Mouse (Mus musculus) megakaryocyte-erythroid progenitor cell, adult 5 weeks (primary cell): ENCODE results near the gene Cdx2. TPM values are rescaled to one million over a fixed set of nuclear protein-coding genes. Genes with fewer than 3 reads are reported as not detected.

Experiments used
- polyA plus RNA-seq: library from polyadenylated mRNA; stranded (reverse); fragments of >175 nt; gene quantifications from 2 replicates; pipeline ENCODE4 v1.2.3, GENCODE M21; 2012

Cdx2 gene
- 0.03 TPM in 1 of 2 replicates, not detected in the other for polyA plus RNA-seq

GRCm38 (mm10) chr5:147306638-147307397, at the start of gene Cdx2:
Gene Cdx2 (minus strand): TSS chr5:147307270.

DNA sequence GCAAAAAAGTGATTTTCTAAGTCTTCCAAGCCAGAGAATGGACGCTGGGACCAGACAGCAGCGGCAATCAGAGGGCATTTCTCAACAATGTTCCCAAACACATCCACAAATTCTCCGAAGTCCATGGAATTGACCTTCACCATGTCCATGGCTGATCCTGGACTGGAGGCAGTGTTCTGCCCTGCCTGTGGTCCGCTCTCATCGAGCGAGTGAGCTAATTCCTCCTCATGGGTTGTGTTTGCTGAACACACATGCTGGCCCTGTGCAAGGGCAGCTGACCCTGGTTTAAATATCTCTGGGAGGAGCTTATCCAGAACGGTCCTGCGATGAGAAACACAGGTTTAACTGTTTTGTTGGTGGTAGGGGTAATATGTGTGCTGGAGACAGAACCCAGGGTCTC, 15.1 kb upstream of the Cdx2 start, which contains the start of gene Urad:
Gene Urad (minus strand): TSS at position 258 of the 400 bp plus-strand sequence.

GRCm38 (mm10) chr5:147269926-147270672, 37.0 kb downstream of the Cdx2 start, which contains the start of gene Pdx1:
Gene Pdx1 (plus strand): TSS chr5:147269959.

Other genes with a start within 250 kb of the Cdx2 start
- gene Lnx2, start 230.7 kb downstream of the Cdx2 start, polyA plus RNA-seq, result 8.5 and 8.8 TPM in 2 replicates
- 129 and 133 TPM in 2 replicates for gene Polr1d, start 230.2 kb downstream of the Cdx2 start, polyA plus RNA-seq
- gene Gsx1, start 118.6 kb downstream of the Cdx2 start, polyA plus RNA-seq, result not detected in 2 replicates
- gene Pdx1, start 37.3 kb downstream of the Cdx2 start, polyA plus RNA-seq, result not detected in 2 replicates
- gene Urad, start 15.2 kb upstream of the Cdx2 start, polyA plus RNA-seq, result not detected in 2 replicates
- gene Flt3, start 93.2 kb upstream of the Cdx2 start, polyA plus RNA-seq, result 15.2 and 33.4 TPM in 2 replicates
- gene Pan3, start 122.9 kb upstream of the Cdx2 start, polyA plus RNA-seq, result 24.9 and 44.5 TPM in 2 replicates